ENCODE assay signal across 36 mouse cellular contexts in genomic region chr7:28159292-28159691, GRCm38 (mm10). TPM values are rescaled to one million over a fixed set of nuclear protein-coding genes. Genes with fewer than 3 reads are reported as not detected.
DNase-seq lines count a peak whose midpoint lies in the region; ATAC-seq and TF ChIP-seq lines count a peak whose summit lies in the region.
"Had no signal": no experiment of that assay in that cellular context is flagged by ENCODE, and none has a peak within 500 bp of the region (broad histone marks: within the 10 kb centered on the region; RNA-seq: fewer than 3 reads in every experiment).

No protein-coding gene starts in this region.

- H3K36me3 ChIP-seq in lung, postnatal 0 days (ENCODE audit: insufficient read depth, low read length) = no peaks in the 10 kb centered on the region
- no peaks in the 10 kb centered on the region for H3K36me3 ChIP-seq in stomach, embryonic 16.5 days (ENCODE audit: control insufficient read depth, insufficient read depth, low read length)
- no peaks in the 10 kb centered on the region for H3K36me3 ChIP-seq in forebrain, embryonic 11.5 days (ENCODE audit: control insufficient read depth, insufficient read depth, low read length)
- H3K36me3 ChIP-seq: forebrain, embryonic 10.5 days; hindbrain, embryonic 10.5 days; limb, embryonic 12.5 days; liver, embryonic 15.5 days; neural tube, embryonic 13.5 days had no signal

- no peaks in the 10 kb centered on the region for H3K27me3 ChIP-seq in lung, postnatal 0 days (replicated peaks; ENCODE audit: insufficient read depth, low read length)
- no peaks in the 10 kb centered on the region for H3K27me3 ChIP-seq in stomach, embryonic 16.5 days (ENCODE audit: control insufficient read depth, insufficient read depth, low read length)
- H3K27me3 ChIP-seq in forebrain, embryonic 11.5 days (ENCODE audit: control insufficient read depth, insufficient read depth, low read length) = no peaks in the 10 kb centered on the region
- H3K27me3 ChIP-seq: limb, embryonic 12.5 days; liver, embryonic 15.5 days had no signal

- no peak overlapping the region for H3K4me2 ChIP-seq in lung, postnatal 0 days (replicated peaks; ENCODE audit: low read depth, low read length)
- no peak overlapping the region for H3K4me2 ChIP-seq in stomach, embryonic 16.5 days (ENCODE audit: low read depth, low read length)
- no peak overlapping the region for H3K4me2 ChIP-seq in forebrain, embryonic 11.5 days (ENCODE audit: low read depth, low read length, severe bottlenecking)
- H3K4me2 ChIP-seq: limb, embryonic 12.5 days; liver, embryonic 15.5 days; lung, embryonic 14.5 days; neural tube, embryonic 13.5 days had no signal

- no peak overlapping the region for H3K27ac ChIP-seq in lung, postnatal 0 days (ENCODE audit: low read length)
- H3K27ac ChIP-seq in stomach, embryonic 16.5 days (ENCODE audit: low read length) = no peak overlapping the region
- no peak overlapping the region for H3K27ac ChIP-seq in forebrain, embryonic 11.5 days (ENCODE audit: low read depth, low read length)
- H3K27ac ChIP-seq: forebrain, embryonic 10.5 days; gastrocnemius, adult 2 months; heart, adult 2 months; hindbrain, embryonic 10.5 days; hindbrain, postnatal 0 days; limb, embryonic 12.5 days; liver, embryonic 15.5 days; neural tube, embryonic 13.5 days had no signal

- no peak overlapping the region for H3K9ac ChIP-seq in lung, postnatal 0 days (replicated peaks; ENCODE audit: low read depth)
- H3K9ac ChIP-seq in stomach, embryonic 16.5 days (ENCODE audit: low read length) = no peak overlapping the region
- no peak overlapping the region for H3K9ac ChIP-seq in forebrain, embryonic 11.5 days (ENCODE audit: low read length)
- H3K9ac ChIP-seq: limb, embryonic 12.5 days; liver, embryonic 15.5 days; lung, embryonic 14.5 days; neural tube, embryonic 13.5 days had no signal

- H3K4me3 ChIP-seq in lung, postnatal 0 days (ENCODE audit: low read depth, low read length) = no peak overlapping the region
- no peak overlapping the region for H3K4me3 ChIP-seq in stomach, embryonic 16.5 days (replicated peaks; ENCODE audit: low read length)
- no peak overlapping the region for H3K4me3 ChIP-seq in forebrain, embryonic 11.5 days (ENCODE audit: low read depth, low read length)
- H3K4me3 ChIP-seq: forebrain, embryonic 10.5 days; gastrocnemius, adult 2 months; heart, adult 2 months; hindbrain, embryonic 10.5 days; limb, embryonic 12.5 days; liver, embryonic 15.5 days; neural tube, embryonic 13.5 days had no signal

- peak; percentile 67 for ATAC-seq in lung, postnatal 0 days
- ATAC-seq in stomach, embryonic 16.5 days (ENCODE audit: insufficient read depth, low FRiP score) = 0 out of 2 replicates have a peak, but pooled peaks have one; percentile 26
- no peak for ATAC-seq in forebrain, embryonic 11.5 days (replicated peaks; ENCODE audit: low FRiP score)
- ATAC-seq: activated CD4-positive, CD25-positive, alpha-beta regulatory T cell, adult 4 months; forebrain, embryonic 16.5 days; hindbrain, postnatal 0 days; intestine, postnatal 0 days had no signal

- no peaks in the 10 kb centered on the region for H3K4me1 ChIP-seq in lung, postnatal 0 days (ENCODE audit: insufficient read depth, low read depth, low read length)
- H3K4me1 ChIP-seq in stomach, embryonic 16.5 days (ENCODE audit: control insufficient read depth, insufficient read depth, low read length) = no peaks in the 10 kb centered on the region
- H3K4me1 ChIP-seq in forebrain, embryonic 11.5 days (replicated peaks; ENCODE audit: control insufficient read depth, insufficient read depth, low read length) = no peaks in the 10 kb centered on the region
- H3K4me1 ChIP-seq: limb, embryonic 12.5 days; liver, embryonic 15.5 days; neural tube, embryonic 13.5 days had no signal

- 30% methylated on average over 6 of the region's 6 CpGs for WGBS in lung, postnatal 0 days
- WGBS in stomach, embryonic 16.5 days = 47% methylated on average over 6 of the region's 6 CpGs
- WGBS in forebrain, embryonic 11.5 days = 79% methylated on average over 6 of the region's 6 CpGs

- TF ChIP-seq CTCF in lung, postnatal 0 days (IDR thresholded peaks at IDR 0.05) = no peak

- no peak for TF ChIP-seq EP300 in lung, postnatal 0 days (IDR thresholded peaks at IDR 0.05)

- no peaks in the 10 kb centered on the region for H3K9me3 ChIP-seq in lung, postnatal 0 days (ENCODE audit: low read length)
- H3K9me3 ChIP-seq in stomach, embryonic 16.5 days (replicated peaks; ENCODE audit: control insufficient read depth, low read length) = no peaks in the 10 kb centered on the region
- no peaks in the 10 kb centered on the region for H3K9me3 ChIP-seq in forebrain, embryonic 11.5 days (ENCODE audit: control insufficient read depth, low read length)
- H3K9me3 ChIP-seq: forebrain, embryonic 10.5 days; hindbrain, embryonic 10.5 days; limb, embryonic 12.5 days; liver, embryonic 15.5 days; neural tube, embryonic 13.5 days had no signal

- DNase-seq in lung, postnatal 0 days (ENCODE audit: low spot score) = peak; percentile 15
- DNase-seq in lung, postnatal 14 days = no peak
- DNase-seq in 3T3-L1 (ENCODE audit: low read depth, low spot score) (peak; percentile 65), NIH3T3 (ENCODE audit: low read depth) (peak; percentile 45)
- DNase-seq in gastrocnemius, postnatal 10 days = no peak
- DNase-seq in forebrain, embryonic 11.5 days (ENCODE audit: low spot score) = no peak
- DNase-seq: adrenal gland, adult 2 months; adrenal gland, postnatal 36 days; cerebellum, adult 2 months; cerebellum, postnatal 14 days; gastrocnemius, adult 2 months; heart, adult 2 months; heart, postnatal 14 days; kidney, adult 9 months; kidney, postnatal 10 days; layer of hippocampus, adult 9-11 months; lung, embryonic 14.5 days; lung, postnatal 36 days; thymus, postnatal 14 days had no signal

RNA-seq across cellular contexts. Expression of gene Fbl, which starts 10.2 kb away (rescaled TPM):
- 36.1 and 37.2 TPM in 2 replicates for polyA plus RNA-seq in lung, postnatal 0 days (2015; fragmentation: Nextera tagmentation; extraction: Ambion mirVana)
- 60.0 and 86.3 TPM in 2 replicates for polyA plus RNA-seq in stomach, embryonic 16.5 days (2015; fragmentation: Nextera tagmentation; extraction: Ambion mirVana)
- 10 to 100 TPM; 44.0 to 49.0 TPM for total RNA-seq in gastrocnemius, postnatal 10 days (2021)
- polyA plus RNA-seq in forebrain, embryonic 11.5 days (2014; fragmentation: Nextera tagmentation; extraction: Ambion mirVana) = 39.5 and 42.9 TPM in 2 replicates

RNA-seq across cellular contexts. Expression of gene Dyrk1b, which starts 20.0 kb away (rescaled TPM):
- 11.6 and 12.2 TPM in 2 replicates for polyA plus RNA-seq in lung, postnatal 0 days (2015; fragmentation: Nextera tagmentation; extraction: Ambion mirVana)
- 6.2 and 7.0 TPM in 2 replicates for polyA plus RNA-seq in stomach, embryonic 16.5 days (2015; fragmentation: Nextera tagmentation; extraction: Ambion mirVana)
- 100 to 1,000 TPM; 151 to 161 TPM for total RNA-seq in gastrocnemius, postnatal 10 days (2021)
- 17.0 and 18.2 TPM in 2 replicates for polyA plus RNA-seq in forebrain, embryonic 11.5 days (2014; fragmentation: Nextera tagmentation; extraction: Ambion mirVana)

RNA-seq across cellular contexts. Expression of gene 9530053A07Rik, which starts 30.0 kb away (rescaled TPM):
- 0.50 and 0.51 TPM in 2 replicates for polyA plus RNA-seq in lung, postnatal 0 days (2015; fragmentation: Nextera tagmentation; extraction: Ambion mirVana)
- 0.03 and 0.04 TPM in 2 replicates for polyA plus RNA-seq in stomach, embryonic 16.5 days (2015; fragmentation: Nextera tagmentation; extraction: Ambion mirVana)
- not detected for total RNA-seq in gastrocnemius, postnatal 10 days (2021)
- 0.11 and 0.12 TPM in 2 replicates for polyA plus RNA-seq in forebrain, embryonic 11.5 days (2014; fragmentation: Nextera tagmentation; extraction: Ambion mirVana)
- total RNA-seq: adrenal gland, adult 2 months; adrenal gland, postnatal 36 days; gastrocnemius, adult 2 months; gastrocnemius, postnatal 4 days; heart, adult 2 months; left cerebral cortex, postnatal 14 days; liver, adult 2 months; megakaryocyte, adult 5-6 weeks; MEL had no signal
- polyA plus RNA-seq: activated CD4-positive, CD25-positive, alpha-beta regulatory T cell, adult 4 months; adrenal gland, adult 2 months; embryonic facial prominence, embryonic 11.5 days; heart, embryonic 14.5 days; liver, adult 2 months; liver, embryonic 15.5 days; lung, embryonic 14.5 days had no signal

Comparison
In these comparisons a context has a peak if more than half of its experiments do, and no peak if none do; other contexts are left out.
1. DNase-seq: peak in lung, postnatal 0 days (single experiment), 3T3-L1 (single experiment) and NIH3T3 (single experiment); none in lung, postnatal 14 days (single experiment), gastrocnemius, postnatal 10 days (single experiment) and forebrain, embryonic 11.5 days (single experiment).